Mouse (Mus musculus): ENCODE data around the gene Cirbp. TPM values are rescaled to one million over a fixed set of nuclear protein-coding genes. Genes with fewer than 3 reads are reported as not detected.

Gene Cirbp
- polyA plus RNA-seq, 2 experiments, result 10.1 to 19.8 TPM

- Histone ChIP-seq H3K4me1 (replicated peaks; ENCODE audit: control insufficient read depth in 2 of 2, insufficient read depth in 2 of 2, low read length in 1 of 2) (peaks cover 0 to 2% of the 10 kb centered on the region in 2 experiments; a peak in 1 of 4 replicates), H3K4me2 (ENCODE audit: low read depth) (no peak overlapping the region), H3K9me3 (ENCODE audit: control insufficient read depth, low read length) (no peaks in the 10 kb centered on the region), H3K9ac (replicated peaks) (no peak overlapping the region), H3K4me3 (ENCODE audit: insufficient read depth in 1 of 2, low read depth in 2 of 2, low read length in 2 of 2) (no peak overlapping the region), H3K27ac (no peak overlapping the region), H3K27me3 (ENCODE audit: control insufficient read depth, insufficient read depth, low read length) (no peaks in the 10 kb centered on the region), H3K36me3 (replicated peaks; ENCODE audit: control insufficient read depth, insufficient read depth, low read depth) (no peaks in the 10 kb centered on the region)
- ATAC-seq (ENCODE audit: insufficient read depth) (no peak), DNase-seq (ENCODE audit: low read depth in 3 of 3, low spot score in 3 of 3) (no peak)
- 41% methylated on average over 9 of the region's 9 CpGs for WGBS (ENCODE audit: insufficient replicate concordance)
- no peak for TF ChIP-seq CTCF (IDR thresholded peaks at IDR 0.05; ENCODE audit: low read depth)
- TF ChIP-seq EP300 (IDR thresholded peaks at IDR 0.05; ENCODE audit: low read depth), result no peak
Observed at GRCm38 (mm10) chr10:80220676-80221075, 54.9 kb downstream of the Cirbp start.

Other genes with a start within 250 kb of the Cirbp start
Only the 30 nearest of the 32 such genes appear.
- 5.5 and 6.4 TPM in 2 replicates for gene Arid3a, start 238.9 kb upstream of the Cirbp start, polyA plus RNA-seq (2012; rRNA removed)
- 3.4 and 3.9 TPM in 2 replicates for gene Arid3a, start 238.9 kb upstream of the Cirbp start, polyA plus RNA-seq (2014; fragmentation: Nextera tagmentation; extraction: Ambion mirVana)
- gene Wdr18, start 205.8 kb upstream of the Cirbp start, polyA plus RNA-seq (2012; rRNA removed), result 22.3 and 24.7 TPM in 2 replicates
- 58.4 TPM in 2 replicates for gene Wdr18, start 205.8 kb upstream of the Cirbp start, polyA plus RNA-seq (2014; fragmentation: Nextera tagmentation; extraction: Ambion mirVana)
- 0.01 and 0.03 TPM in 2 replicates for gene Grin3b, start 195.3 kb upstream of the Cirbp start, polyA plus RNA-seq (2012; rRNA removed)
- gene Grin3b, start 195.3 kb upstream of the Cirbp start, polyA plus RNA-seq (2014; fragmentation: Nextera tagmentation; extraction: Ambion mirVana), result 0.13 TPM in 1 of 2 replicates, not detected in the other
- gene Tmem259, start 181.7 kb upstream of the Cirbp start, polyA plus RNA-seq (2012; rRNA removed), result 59.7 and 79.7 TPM in 2 replicates
- gene Tmem259, start 181.7 kb upstream of the Cirbp start, polyA plus RNA-seq (2014; fragmentation: Nextera tagmentation; extraction: Ambion mirVana), result 5.9 and 8.6 TPM in 2 replicates
- gene Cnn2, start 177.4 kb upstream of the Cirbp start, polyA plus RNA-seq (2012; rRNA removed), result 14.3 and 15.8 TPM in 2 replicates
- gene Cnn2, start 177.4 kb upstream of the Cirbp start, polyA plus RNA-seq (2014; fragmentation: Nextera tagmentation; extraction: Ambion mirVana), result 33.8 and 39.7 TPM in 2 replicates
- gene Abca7, start 169.5 kb upstream of the Cirbp start, polyA plus RNA-seq (2012; rRNA removed), result 11.2 and 12.7 TPM in 2 replicates
- gene Abca7, start 169.5 kb upstream of the Cirbp start, polyA plus RNA-seq (2014; fragmentation: Nextera tagmentation; extraction: Ambion mirVana), result 4.9 and 6.0 TPM in 2 replicates
- 17.5 and 20.9 TPM in 2 replicates for gene Arhgap45, start 149.3 kb upstream of the Cirbp start, polyA plus RNA-seq (2012; rRNA removed)
- 7.9 and 9.3 TPM in 2 replicates for gene Arhgap45, start 149.3 kb upstream of the Cirbp start, polyA plus RNA-seq (2014; fragmentation: Nextera tagmentation; extraction: Ambion mirVana)
- gene Polr2e, start 126.2 kb upstream of the Cirbp start, polyA plus RNA-seq (2012; rRNA removed), result 77.0 and 121 TPM in 2 replicates
- 88.0 and 90.2 TPM in 2 replicates for gene Polr2e, start 126.2 kb upstream of the Cirbp start, polyA plus RNA-seq (2014; fragmentation: Nextera tagmentation; extraction: Ambion mirVana)
- gene Gpx4, start 118.8 kb upstream of the Cirbp start, polyA plus RNA-seq (2012; rRNA removed), result 274 and 388 TPM in 2 replicates
- 705 and 724 TPM in 2 replicates for gene Gpx4, start 118.8 kb upstream of the Cirbp start, polyA plus RNA-seq (2014; fragmentation: Nextera tagmentation; extraction: Ambion mirVana)
- gene Sbno2, start 60.4 kb upstream of the Cirbp start, polyA plus RNA-seq (2012; rRNA removed), result 10.0 and 10.1 TPM in 2 replicates
- gene Sbno2, start 60.4 kb upstream of the Cirbp start, polyA plus RNA-seq (2014; fragmentation: Nextera tagmentation; extraction: Ambion mirVana), result 6.6 and 7.6 TPM in 2 replicates
- 80.5 and 88.8 TPM in 2 replicates for gene Stk11, start 50.2 kb upstream of the Cirbp start, polyA plus RNA-seq (2012; rRNA removed)
- 17.4 and 18.9 TPM in 2 replicates for gene Stk11, start 50.2 kb upstream of the Cirbp start, polyA plus RNA-seq (2014; fragmentation: Nextera tagmentation; extraction: Ambion mirVana)
- gene Atp5d, start 27.4 kb upstream of the Cirbp start, polyA plus RNA-seq (2012; rRNA removed), result 196 and 211 TPM in 2 replicates
- 249 and 270 TPM in 2 replicates for gene Atp5d, start 27.4 kb upstream of the Cirbp start, polyA plus RNA-seq (2014; fragmentation: Nextera tagmentation; extraction: Ambion mirVana)
- gene Cbarp, start 25.1 kb upstream of the Cirbp start, polyA plus RNA-seq (2012; rRNA removed), result 1.8 and 2.2 TPM in 2 replicates
- gene Cbarp, start 25.1 kb upstream of the Cirbp start, polyA plus RNA-seq (2014; fragmentation: Nextera tagmentation; extraction: Ambion mirVana), result 0.42 and 1.1 TPM in 2 replicates
- gene Midn, start 17.7 kb upstream of the Cirbp start, polyA plus RNA-seq (2012; rRNA removed), result 9.1 and 10.3 TPM in 2 replicates
- gene Midn, start 17.7 kb upstream of the Cirbp start, polyA plus RNA-seq (2014; fragmentation: Nextera tagmentation; extraction: Ambion mirVana), result 5.1 and 5.7 TPM in 2 replicates
- gene 1600002K03Rik, start 7.0 kb downstream of the Cirbp start, polyA plus RNA-seq (2012; rRNA removed), result 6.8 and 6.9 TPM in 2 replicates
- 10.6 and 13.2 TPM in 2 replicates for gene 1600002K03Rik, start 7.0 kb downstream of the Cirbp start, polyA plus RNA-seq (2014; fragmentation: Nextera tagmentation; extraction: Ambion mirVana)
- 0.40 and 0.47 TPM in 2 replicates for gene Efna2, start 13.5 kb downstream of the Cirbp start, polyA plus RNA-seq (2012; rRNA removed)
- 0.51 and 0.52 TPM in 2 replicates for gene Efna2, start 13.5 kb downstream of the Cirbp start, polyA plus RNA-seq (2014; fragmentation: Nextera tagmentation; extraction: Ambion mirVana)
- gene Mum1, start 60.4 kb downstream of the Cirbp start, polyA plus RNA-seq (2012; rRNA removed), result 12.9 and 18.8 TPM in 2 replicates
- gene Mum1, start 60.4 kb downstream of the Cirbp start, polyA plus RNA-seq (2014; fragmentation: Nextera tagmentation; extraction: Ambion mirVana), result 13.2 and 13.8 TPM in 2 replicates
- gene Ndufs7, start 83.1 kb downstream of the Cirbp start, polyA plus RNA-seq (2012; rRNA removed), result 189 and 256 TPM in 2 replicates
- gene Ndufs7, start 83.1 kb downstream of the Cirbp start, polyA plus RNA-seq (2014; fragmentation: Nextera tagmentation; extraction: Ambion mirVana), result 272 and 285 TPM in 2 replicates
- gene Gamt, start 95.0 kb downstream of the Cirbp start, polyA plus RNA-seq (2012; rRNA removed), result 36.5 and 41.4 TPM in 2 replicates
- gene Gamt, start 95.0 kb downstream of the Cirbp start, polyA plus RNA-seq (2014; fragmentation: Nextera tagmentation; extraction: Ambion mirVana), result 64.9 and 67.9 TPM in 2 replicates
- gene Dazap1, start 95.5 kb downstream of the Cirbp start, polyA plus RNA-seq (2012; rRNA removed), result 54.8 and 75.9 TPM in 2 replicates
- 20.4 and 22.7 TPM in 2 replicates for gene Dazap1, start 95.5 kb downstream of the Cirbp start, polyA plus RNA-seq (2014; fragmentation: Nextera tagmentation; extraction: Ambion mirVana)
- 2,043 and 2,097 TPM in 2 replicates for gene Rps15, start 126.5 kb downstream of the Cirbp start, polyA plus RNA-seq (2012; rRNA removed)
- 805 and 809 TPM in 2 replicates for gene Rps15, start 126.5 kb downstream of the Cirbp start, polyA plus RNA-seq (2014; fragmentation: Nextera tagmentation; extraction: Ambion mirVana)
- gene Apc2, start 130.0 kb downstream of the Cirbp start, polyA plus RNA-seq (2012; rRNA removed), result 0.04 and 0.16 TPM in 2 replicates
- gene Apc2, start 130.0 kb downstream of the Cirbp start, polyA plus RNA-seq (2014; fragmentation: Nextera tagmentation; extraction: Ambion mirVana), result 0.04 TPM in 1 of 2 replicates, not detected in the other
- 24.3 and 24.7 TPM in 2 replicates for gene 2310011J03Rik, start 154.6 kb downstream of the Cirbp start, polyA plus RNA-seq (2012; rRNA removed)
- 29.4 and 29.5 TPM in 2 replicates for gene 2310011J03Rik, start 154.6 kb downstream of the Cirbp start, polyA plus RNA-seq (2014; fragmentation: Nextera tagmentation; extraction: Ambion mirVana)
- 6.6 and 7.2 TPM in 2 replicates for gene Pcsk4, start 163.5 kb downstream of the Cirbp start, polyA plus RNA-seq (2012; rRNA removed)
- 3.1 and 3.2 TPM in 2 replicates for gene Pcsk4, start 163.5 kb downstream of the Cirbp start, polyA plus RNA-seq (2014; fragmentation: Nextera tagmentation; extraction: Ambion mirVana)
- 23.6 and 29.2 TPM in 2 replicates for gene Reep6, start 164.0 kb downstream of the Cirbp start, polyA plus RNA-seq (2012; rRNA removed)
- gene Reep6, start 164.0 kb downstream of the Cirbp start, polyA plus RNA-seq (2014; fragmentation: Nextera tagmentation; extraction: Ambion mirVana), result 55.3 and 59.5 TPM in 2 replicates
- gene Adamtsl5, start 182.4 kb downstream of the Cirbp start, polyA plus RNA-seq (2012; rRNA removed), result 1.9 and 2.1 TPM in 2 replicates
- gene Adamtsl5, start 182.4 kb downstream of the Cirbp start, polyA plus RNA-seq (2014; fragmentation: Nextera tagmentation; extraction: Ambion mirVana), result 1.3 TPM in 2 replicates
- 0.08 and 0.10 TPM in 2 replicates for gene Plk5, start 190.5 kb downstream of the Cirbp start, polyA plus RNA-seq (2012; rRNA removed)
- gene Plk5, start 190.5 kb downstream of the Cirbp start, polyA plus RNA-seq (2014; fragmentation: Nextera tagmentation; extraction: Ambion mirVana), result 0.09 TPM in 1 of 2 replicates, not detected in the other
- gene Mex3d, start 221.7 kb downstream of the Cirbp start, polyA plus RNA-seq (2012; rRNA removed), result 3.2 and 3.3 TPM in 2 replicates
- gene Mex3d, start 221.7 kb downstream of the Cirbp start, polyA plus RNA-seq (2014; fragmentation: Nextera tagmentation; extraction: Ambion mirVana), result 0.55 and 1.1 TPM in 2 replicates
- 66.7 and 79.5 TPM in 2 replicates for gene Mbd3, start 233.6 kb downstream of the Cirbp start, polyA plus RNA-seq (2012; rRNA removed)
- gene Mbd3, start 233.6 kb downstream of the Cirbp start, polyA plus RNA-seq (2014; fragmentation: Nextera tagmentation; extraction: Ambion mirVana), result 43.7 and 44.3 TPM in 2 replicates
- 359 and 571 TPM in 2 replicates for gene Uqcr11, start 240.8 kb downstream of the Cirbp start, polyA plus RNA-seq (2012; rRNA removed)
- 729 and 738 TPM in 2 replicates for gene Uqcr11, start 240.8 kb downstream of the Cirbp start, polyA plus RNA-seq (2014; fragmentation: Nextera tagmentation; extraction: Ambion mirVana)

All from liver, embryonic 14.5 days (tissue).